Mouse (Mus musculus) lung, embryonic 16.5 days (tissue): Measurements from ENCODE around the gene Mpp2. TPM values are rescaled to one million over a fixed set of nuclear protein-coding genes. Genes with fewer than 3 reads are reported as not detected.

Experiments
- ATAC-seq: fragments of 200-750 bp; cut with Nextera tagmentation; 2 replicates; pipeline ENCODE4 v1.8.0; 2017; ENCODE audit warnings: low read depth, mild to moderate bottlenecking, moderate library complexity
- H3K27ac ChIP-seq: fragments of 300-500 bp; sonication (generic); 2 replicates; pipeline ENCODE4 v1.5.1; 2014; ENCODE audit warnings: mild to moderate bottlenecking, control low read depth, low read length
- H3K27me3 ChIP-seq: fragments of 300-500 bp; sonication (generic); 2 replicates; pipeline ENCODE4 v1.6.1; 2014; ENCODE audit warnings: low read depth, low read length, mixed read lengths; ENCODE audit not compliant: control insufficient read depth, insufficient read depth
- H3K36me3 ChIP-seq: fragments of 300-500 bp; sonication (generic); 2 replicates; pipeline ENCODE4 v1.6.1; 2014; ENCODE audit warnings: low read length; ENCODE audit not compliant: control insufficient read depth, insufficient read depth
- H3K4me1 ChIP-seq: fragments of 300-500 bp; sonication (generic); replicated peaks from 2 replicates; pipeline ENCODE4 v1.6.1; 2014; ENCODE audit warnings: low read length, mixed read lengths; ENCODE audit not compliant: control insufficient read depth, insufficient read depth
- H3K4me2 ChIP-seq: fragments of 300-500 bp; sonication (generic); 2 replicates; pipeline ENCODE4 v1.6.1; 2014; ENCODE audit warnings: low read depth, low read length, control low read depth
- H3K4me3 ChIP-seq: fragments of 300-500 bp; sonication (generic); 2 replicates; pipeline ENCODE4 v1.5.1; 2014; ENCODE audit warnings: mild to moderate bottlenecking, low read length, control low read depth
- H3K9ac ChIP-seq: fragments of 300-500 bp; sonication (generic); 2 replicates; pipeline ENCODE4 v1.6.1; 2014; ENCODE audit warnings: low read length, control low read depth
- H3K9me3 ChIP-seq: fragments of 300-500 bp; sonication (generic); 2 replicates; pipeline ENCODE4 v1.6.1; 2016; ENCODE audit warnings: low read length; ENCODE audit not compliant: control insufficient read depth
- WGBS: fragments of 180-500 bp; shearing (Covaris S2); extraction: QIAGEN DNeasy Blood & Tissue Kit; methylation state at CpG from one replicate; pipeline ENCODE4 v1.1.7; 2014; 5-methylcytosine and 5-hydroxymethylcytosine counted together
- polyA plus RNA-seq: library from polyadenylated mRNA; unstranded; fragments of >200 nt; fragmentation: Nextera tagmentation; extraction: Ambion mirVana; gene quantifications from 2 replicates; pipeline ENCODE4 v1.2.1, GENCODE M21; 2015

Gene Mpp2
- polyA plus RNA-seq, 1 experiment from 2014 or later, result 6.4 TPM

DNA sequence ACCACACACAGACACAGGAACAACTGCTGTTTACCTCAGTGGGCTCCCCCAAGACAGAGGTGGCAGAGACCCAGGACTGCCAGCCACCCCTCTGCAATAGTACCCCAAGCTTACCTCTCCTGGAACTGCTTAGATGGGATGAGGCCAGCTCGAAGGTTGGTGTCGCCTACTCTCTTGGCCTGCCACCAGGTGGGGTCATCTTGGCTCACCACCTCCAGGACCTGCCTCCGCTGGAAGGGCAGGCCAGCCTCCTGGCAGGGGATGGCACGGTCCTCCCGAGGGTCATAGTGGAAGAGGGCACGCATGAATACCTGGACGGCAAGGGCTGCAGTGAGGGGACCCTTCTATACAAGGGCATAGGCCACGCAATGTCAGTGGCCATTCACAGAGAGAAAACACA lies 75.1 kb downstream of the Mpp2 start:
- H3K4me1 ChIP-seq, result no peaks in the 10 kb centered on the region
- 82% methylated on average over 8 of the region's 8 CpGs for WGBS

DNA sequence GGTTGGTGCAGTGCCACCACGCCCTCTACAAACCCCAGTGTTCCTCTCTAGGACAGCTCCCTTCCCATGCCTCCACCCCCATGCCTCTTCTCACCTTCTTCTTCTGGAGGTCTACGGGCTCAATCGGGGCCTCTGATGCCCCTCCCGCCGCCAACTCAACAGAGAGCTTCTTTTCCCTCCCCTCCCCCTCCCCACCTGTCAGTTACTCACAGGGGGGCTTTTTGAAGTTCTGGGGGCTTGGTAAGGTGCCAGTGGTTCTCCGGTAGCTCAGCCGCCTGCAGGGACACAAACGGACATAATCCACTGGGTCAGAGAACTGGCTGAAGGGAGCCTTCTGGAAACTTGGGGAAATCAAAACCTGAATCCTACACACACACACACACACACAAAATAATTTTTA lies 76.8 kb downstream of the Mpp2 start:
- no peak for ATAC-seq
- no peak overlapping the region for H3K27ac ChIP-seq
- H3K9me3 ChIP-seq, result no peaks in the 10 kb centered on the region
- H3K4me3 ChIP-seq, result no peak overlapping the region
- no peaks in the 10 kb centered on the region for H3K4me1 ChIP-seq
- 70% methylated on average over 8 of the region's 8 CpGs for WGBS
- H3K9ac ChIP-seq, result no peak overlapping the region
- H3K4me2 ChIP-seq, result no peak overlapping the region
- no peaks in the 10 kb centered on the region for H3K36me3 ChIP-seq
- no peaks in the 10 kb centered on the region for H3K27me3 ChIP-seq

More for the DNA sequence above, 75.1 kb downstream of the Mpp2 start:
- H3K4me3 ChIP-seq, result no peak overlapping the region
- H3K36me3 ChIP-seq, result no peaks in the 10 kb centered on the region
- no peak overlapping the region for H3K4me2 ChIP-seq
- no peaks in the 10 kb centered on the region for H3K9me3 ChIP-seq
- H3K27ac ChIP-seq, result no peak overlapping the region
- H3K27me3 ChIP-seq, result no peaks in the 10 kb centered on the region
- no peak overlapping the region for H3K9ac ChIP-seq
- ATAC-seq, result no peak

DNA sequence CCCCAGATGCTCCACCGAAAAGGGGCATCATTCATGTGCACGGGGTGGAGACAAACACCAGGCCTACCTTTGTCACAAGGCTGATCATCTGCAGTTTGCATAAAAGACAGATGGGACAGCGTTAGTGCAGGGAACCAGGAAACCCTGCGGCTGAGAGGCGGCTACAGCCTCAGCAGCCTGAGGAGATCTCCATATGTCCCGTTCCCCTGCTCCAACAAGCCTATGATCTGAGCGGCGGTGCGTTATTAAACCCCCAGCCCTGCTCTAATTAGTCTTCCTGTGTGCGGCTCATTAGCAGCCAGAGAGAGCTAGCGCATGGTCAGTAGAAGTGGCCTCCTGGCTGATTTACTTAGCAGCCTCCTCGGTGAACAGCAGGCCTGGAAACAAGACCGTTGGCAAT lies 78.2 kb downstream of the Mpp2 start:
- WGBS, result 81% methylated on average over 13 of the region's 13 CpGs
- Histone ChIP-seq H3K9ac (no peak overlapping the region), H3K27ac (no peak overlapping the region), H3K4me3 (no peak overlapping the region), H3K36me3 (no peaks in the 10 kb centered on the region), H3K4me2 (no peak overlapping the region), H3K9me3 (no peaks in the 10 kb centered on the region), H3K27me3 (no peaks in the 10 kb centered on the region), H3K4me1 (no peaks in the 10 kb centered on the region)
- no peak for ATAC-seq

DNA sequence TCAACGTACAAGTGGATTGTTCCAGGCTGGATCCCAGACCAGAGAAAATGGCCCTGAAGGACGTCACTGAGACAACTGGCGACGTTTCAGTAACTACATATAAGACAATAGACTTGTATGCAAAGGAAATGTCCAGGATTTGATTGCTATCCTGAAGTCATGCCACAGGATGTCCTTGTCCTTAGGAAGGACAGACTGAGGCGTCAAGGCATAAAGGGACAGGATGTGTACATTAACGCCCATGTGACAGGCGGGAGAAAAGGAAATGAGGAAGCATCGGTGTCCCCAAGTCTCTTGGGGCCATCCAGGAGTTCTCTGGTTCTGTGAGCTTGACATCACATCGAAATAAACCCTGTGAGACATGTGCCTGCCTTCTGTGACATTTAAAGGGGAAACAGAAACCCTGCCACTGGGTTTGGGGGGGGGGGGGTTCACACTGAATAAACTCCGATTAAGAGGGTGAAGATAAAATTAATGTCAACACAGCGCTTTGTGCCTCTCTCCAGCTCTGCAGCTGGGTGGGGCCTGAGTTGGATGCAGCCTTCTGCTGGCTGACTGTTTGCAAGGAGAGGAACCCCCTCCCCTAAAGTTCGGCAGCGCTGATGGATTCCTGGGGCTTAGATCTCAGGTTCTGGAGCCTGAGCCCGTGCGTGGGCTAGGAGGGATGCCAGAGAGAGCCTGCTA lies 79.2 kb downstream of the Mpp2 start:
- no peaks in the 10 kb centered on the region for H3K9me3 ChIP-seq
- ATAC-seq, result peak; percentile 64
- 61% methylated on average over 15 of the region's 15 CpGs for WGBS
- no peak overlapping the region for H3K27ac ChIP-seq
- no peaks in the 10 kb centered on the region for H3K36me3 ChIP-seq
- H3K4me3 ChIP-seq, result no peak overlapping the region
- H3K4me1 ChIP-seq, result no peaks in the 10 kb centered on the region
- H3K27me3 ChIP-seq, result no peaks in the 10 kb centered on the region
- H3K4me2 ChIP-seq, result no peak overlapping the region
- no peak overlapping the region for H3K9ac ChIP-seq

DNA sequence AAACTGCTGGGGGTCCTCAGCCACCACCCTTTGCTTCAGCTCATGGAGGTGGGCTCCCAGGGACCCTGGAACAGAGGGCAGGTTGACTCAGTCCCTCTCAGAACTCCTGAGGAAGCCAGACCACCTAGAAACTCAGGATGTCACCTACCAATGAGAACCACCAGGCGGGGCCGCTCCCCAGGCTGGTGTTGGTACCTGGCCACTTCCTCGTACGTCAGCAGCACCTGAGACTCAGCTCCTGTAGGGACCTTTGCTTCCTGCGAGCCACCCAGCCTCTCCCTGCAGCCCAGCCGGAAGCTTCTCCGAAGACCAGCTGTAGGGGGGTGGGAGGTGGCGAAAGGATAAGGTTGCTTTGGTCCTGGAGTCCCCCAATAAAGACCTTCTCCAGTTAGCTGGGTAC lies 79.9 kb downstream of the Mpp2 start:
- Histone ChIP-seq H3K4me3 (no peak overlapping the region), H3K9ac (no peak overlapping the region), H3K36me3 (no peaks in the 10 kb centered on the region), H3K9me3 (no peaks in the 10 kb centered on the region), H3K27me3 (no peaks in the 10 kb centered on the region), H3K27ac (no peak overlapping the region), H3K4me1 (no peaks in the 10 kb centered on the region), H3K4me2 (no peak overlapping the region)
- WGBS, result 86% methylated on average over 8 of the region's 8 CpGs
- no peak for ATAC-seq

Other genes starting within 250 kb of the Mpp2 start
- 11.7 and 12.4 TPM in 2 replicates for gene Meox1, start 194.1 kb downstream of the Mpp2 start, polyA plus RNA-seq
- gene Sost, start 121.5 kb downstream of the Mpp2 start, polyA plus RNA-seq, result 0.53 and 0.63 TPM in 2 replicates
- not detected in 2 replicates for gene Cfap97d1, start 104.2 kb downstream of the Mpp2 start, polyA plus RNA-seq
- 21.7 and 23.8 TPM in 2 replicates for gene Dusp3, start 101.5 kb downstream of the Mpp2 start, polyA plus RNA-seq
- 3.7 and 4.1 TPM in 2 replicates for gene Mpp3, start 60.1 kb downstream of the Mpp2 start, polyA plus RNA-seq
- 0.74 and 1.1 TPM in 2 replicates for gene Cd300lg, start 47.0 kb downstream of the Mpp2 start, polyA plus RNA-seq
- not detected in 2 replicates for gene Ppy, start 12.8 kb upstream of the Mpp2 start, polyA plus RNA-seq
- gene Pyy, start 19.3 kb upstream of the Mpp2 start, polyA plus RNA-seq, result not detected in 2 replicates
- 0.73 and 1.5 TPM in 2 replicates for gene Nags, start 57.0 kb upstream of the Mpp2 start, polyA plus RNA-seq
- 33.3 and 34.8 TPM in 2 replicates for gene Tmem101, start 67.9 kb upstream of the Mpp2 start, polyA plus RNA-seq
- 108 and 130 TPM in 2 replicates for gene Lsm12, start 96.8 kb upstream of the Mpp2 start, polyA plus RNA-seq
- gene G6pc3, start 101.1 kb upstream of the Mpp2 start, polyA plus RNA-seq, result 28.3 and 28.6 TPM in 2 replicates
- gene Hdac5, start 141.7 kb upstream of the Mpp2 start, polyA plus RNA-seq, result 70.1 and 80.4 TPM in 2 replicates
- 18.7 and 19.4 TPM in 2 replicates for gene BC030867, start 160.4 kb upstream of the Mpp2 start, polyA plus RNA-seq
- 0.05 and 0.08 TPM in 2 replicates for gene Asb16, start 180.2 kb upstream of the Mpp2 start, polyA plus RNA-seq
- 52.8 and 60.2 TPM in 2 replicates for gene Tmub2, start 196.4 kb upstream of the Mpp2 start, polyA plus RNA-seq
- 11.1 and 11.6 TPM in 2 replicates for gene Atxn7l3, start 208.1 kb upstream of the Mpp2 start, polyA plus RNA-seq
- 69.6 and 73.0 TPM in 2 replicates for gene Ubtf, start 231.2 kb upstream of the Mpp2 start, polyA plus RNA-seq